Comparison of ENCODE assay signal across 24 mouse cellular contexts in genomic region chr14:77633172-77633542, GRCm38 (mm10).
A peak's percentile ranks its signal among the peaks of the same experiment; 100 is the strongest.
DNase-seq lines count a peak whose midpoint lies in the region; ATAC-seq lines count a peak whose summit lies in the region.
"Had no signal": no experiment of that assay in that cellular context is flagged by ENCODE, and none has a peak within 500 bp of the region (broad histone marks: within the 10 kb centered on the region; RNA-seq: fewer than 3 reads in every experiment).

No protein-coding gene starts in this region.

- no peaks in the 10 kb centered on the region for H3K36me3 ChIP-seq in embryonic facial prominence, embryonic 12.5 days
- no peaks in the 10 kb centered on the region for H3K36me3 ChIP-seq in embryonic facial prominence, embryonic 10.5 days (replicated peaks)
- H3K36me3 ChIP-seq in midbrain, embryonic 10.5 days = no peaks in the 10 kb centered on the region
- H3K36me3 ChIP-seq in midbrain, embryonic 16.5 days (ENCODE audit: control insufficient read depth, insufficient read depth, low read length) = no peaks in the 10 kb centered on the region
- H3K36me3 ChIP-seq in embryonic facial prominence, embryonic 15.5 days = no peaks in the 10 kb centered on the region
- H3K36me3 ChIP-seq: forebrain, embryonic 10.5 days; G1E; heart, embryonic 10.5 days; hindbrain, embryonic 12.5 days had no signal

- H3K4me1 ChIP-seq in embryonic facial prominence, embryonic 12.5 days = peaks cover 58% of the 10 kb centered on the region
- peaks cover 85% of the 10 kb centered on the region for H3K4me1 ChIP-seq in embryonic facial prominence, embryonic 10.5 days
- H3K4me1 ChIP-seq in midbrain, embryonic 10.5 days = peaks cover 73% of the 10 kb centered on the region
- H3K4me1 ChIP-seq in midbrain, embryonic 16.5 days (ENCODE audit: control insufficient read depth, insufficient read depth, low read length) = peaks cover 18% of the 10 kb centered on the region
- H3K4me1 ChIP-seq in embryonic facial prominence, embryonic 15.5 days = peaks cover 34% of the 10 kb centered on the region

- ATAC-seq in embryonic facial prominence, embryonic 12.5 days (ENCODE audit: insufficient number of reproducible peaks, insufficient read depth, low FRiP score, low TSS enrichment) = no peak
- no peak for ATAC-seq in midbrain, embryonic 16.5 days
- ATAC-seq in embryonic facial prominence, embryonic 15.5 days (ENCODE audit: insufficient number of reproducible peaks, low FRiP score, low TSS enrichment, low read depth) = no peak
- ATAC-seq: CD4-positive, CD25-positive, alpha-beta regulatory T cell, adult 4 months; forebrain, embryonic 14.5 days; hindbrain, postnatal 0 days had no signal

- H3K9me3 ChIP-seq in embryonic facial prominence, embryonic 12.5 days = no peaks in the 10 kb centered on the region
- no peaks in the 10 kb centered on the region for H3K9me3 ChIP-seq in embryonic facial prominence, embryonic 10.5 days
- H3K9me3 ChIP-seq in midbrain, embryonic 10.5 days (replicated peaks) = 0 out of 2 replicates have a peak, but pooled peaks cover 2% of the 10 kb centered on the region
- no peaks in the 10 kb centered on the region for H3K9me3 ChIP-seq in midbrain, embryonic 16.5 days (replicated peaks; ENCODE audit: control insufficient read depth, low read length, poor library complexity, severe bottlenecking)
- no peaks in the 10 kb centered on the region for H3K9me3 ChIP-seq in embryonic facial prominence, embryonic 15.5 days (replicated peaks)
- H3K9me3 ChIP-seq: forebrain, embryonic 10.5 days; heart, embryonic 10.5 days; hindbrain, embryonic 12.5 days had no signal

- H3K27ac ChIP-seq in embryonic facial prominence, embryonic 12.5 days = 0 out of 2 replicates have a peak overlapping the region, but pooled peaks have one; percentile 50
- H3K27ac ChIP-seq in embryonic facial prominence, embryonic 10.5 days (replicated peaks) = no peak overlapping the region
- 0 out of 2 replicates have a peak overlapping the region, but pooled peaks have one; percentile 42 for H3K27ac ChIP-seq in midbrain, embryonic 10.5 days (replicated peaks)
- H3K27ac ChIP-seq in midbrain, embryonic 16.5 days (ENCODE audit: low read length) = no peak overlapping the region
- peak overlapping the region; percentile 77 for H3K27ac ChIP-seq in embryonic facial prominence, embryonic 15.5 days (replicated peaks)
- H3K27ac ChIP-seq: heart, embryonic 10.5 days; hindbrain, embryonic 12.5 days; hindbrain, postnatal 0 days had no signal

- no peaks in the 10 kb centered on the region; the same call in 1 of the 2 replicates for H3K27me3 ChIP-seq in embryonic facial prominence, embryonic 12.5 days
- peaks cover 12% of the 10 kb centered on the region; the same call in 1 of the 2 replicates for H3K27me3 ChIP-seq in embryonic facial prominence, embryonic 10.5 days (replicated peaks; ENCODE audit: low read depth, poor library complexity, severe bottlenecking)
- H3K27me3 ChIP-seq in midbrain, embryonic 10.5 days (ENCODE audit: low read depth, poor library complexity, severe bottlenecking) = peaks cover 38% of the 10 kb centered on the region
- H3K27me3 ChIP-seq in midbrain, embryonic 16.5 days (ENCODE audit: control insufficient read depth, insufficient read depth, low read depth, low read length) = no peaks in the 10 kb centered on the region
- no peaks in the 10 kb centered on the region for H3K27me3 ChIP-seq in embryonic facial prominence, embryonic 15.5 days

- no peak overlapping the region for H3K4me3 ChIP-seq in embryonic facial prominence, embryonic 12.5 days
- no peak overlapping the region for H3K4me3 ChIP-seq in embryonic facial prominence, embryonic 10.5 days
- no peak overlapping the region for H3K4me3 ChIP-seq in midbrain, embryonic 10.5 days
- H3K4me3 ChIP-seq in midbrain, embryonic 16.5 days (ENCODE audit: low read depth, low read length) = no peak overlapping the region
- H3K4me3 ChIP-seq in embryonic facial prominence, embryonic 15.5 days (replicated peaks) = no peak overlapping the region
- H3K4me3 ChIP-seq: erythroblast, embryonic 14.5 days; forebrain, embryonic 10.5 days; heart, embryonic 10.5 days; hindbrain, embryonic 12.5 days had no signal

- H3K4me2 ChIP-seq in embryonic facial prominence, embryonic 12.5 days (replicated peaks) = no peak overlapping the region
- no peak overlapping the region for H3K4me2 ChIP-seq in midbrain, embryonic 16.5 days (ENCODE audit: low read length)
- no peak overlapping the region for H3K4me2 ChIP-seq in embryonic facial prominence, embryonic 15.5 days (replicated peaks)
- H3K4me2 ChIP-seq: hindbrain, embryonic 12.5 days had no signal

- H3K9ac ChIP-seq in embryonic facial prominence, embryonic 12.5 days = no peak overlapping the region
- no peak overlapping the region for H3K9ac ChIP-seq in midbrain, embryonic 16.5 days (ENCODE audit: low read depth, low read length)
- no peak overlapping the region for H3K9ac ChIP-seq in embryonic facial prominence, embryonic 15.5 days
- H3K9ac ChIP-seq: hindbrain, embryonic 12.5 days had no signal

- WGBS in embryonic facial prominence, embryonic 12.5 days = 40% methylated on average over 2 of the region's 2 CpGs
- WGBS in embryonic facial prominence, embryonic 10.5 days = 68% methylated on average over 2 of the region's 2 CpGs
- WGBS in midbrain, embryonic 10.5 days = 62% methylated on average over 2 of the region's 2 CpGs
- WGBS in midbrain, embryonic 16.5 days = 50% methylated on average over 2 of the region's 2 CpGs
- WGBS in embryonic facial prominence, embryonic 15.5 days = 31% methylated on average over 2 of the region's 2 CpGs

- no peak for DNase-seq in embryonic facial prominence, embryonic 10.5 days (ENCODE audit: low spot score)
- DNase-seq in midbrain, embryonic 10.5 days (ENCODE audit: low spot score) = no peak
- peak; percentile 5 for DNase-seq in Muller cell, postnatal 12 days (ENCODE audit: inconsistent ontology term)
- no peak for DNase-seq in urinary bladder, postnatal 36 days (ENCODE audit: low spot score in 2 of 2)
- DNase-seq: adrenal gland, postnatal 14 days; B cell, adult 2 months; cerebellum, adult 18-20 months; cerebellum, adult 9-11 months; cerebellum, postnatal 36 days; gastrocnemius, postnatal 10 days; heart, adult 18-20 months; heart, postnatal 10 days; heart, postnatal 4 days had no signal

Comparison
In these comparisons a context has a peak if more than half of its experiments do, and no peak if none do; other contexts are left out.
1. H3K27ac ChIP-seq: peak in embryonic facial prominence, embryonic 12.5 days (single experiment), midbrain, embryonic 10.5 days (single experiment) and embryonic facial prominence, embryonic 15.5 days (single experiment); none in embryonic facial prominence, embryonic 10.5 days (single experiment) and midbrain, embryonic 16.5 days (single experiment).